Mouse (Mus musculus) heart, embryonic 16.5 days (tissue): ENCODE results near the gene Snd1. TPM values are rescaled to one million over a fixed set of nuclear protein-coding genes. Genes with fewer than 3 reads are reported as not detected.

Experiments
- ATAC-seq: fragments of 200-750 bp; cut with Nextera tagmentation; replicated peaks from 2 replicates; pipeline ENCODE4 v1.8.0; 2017; ENCODE audit warnings: moderate number of reproducible peaks; ENCODE audit not compliant: insufficient read depth, low FRiP score; ENCODE audit errors: extremely low read depth
- H3K27ac ChIP-seq: fragments of 300-500 bp; sonication (generic); 2 replicates; pipeline ENCODE4 v1.5.1; 2014; ENCODE audit warnings: mild to moderate bottlenecking, low read length, control low read depth, moderate library complexity
- H3K27me3 ChIP-seq: fragments of 300-500 bp; sonication (generic); 2 replicates; pipeline ENCODE4 v1.6.1; 2014; ENCODE audit warnings: low read length, mixed read lengths; ENCODE audit not compliant: control insufficient read depth, insufficient read depth
- H3K36me3 ChIP-seq: fragments of 300-500 bp; sonication (generic); 2 replicates; pipeline ENCODE4 v1.6.1; 2014; ENCODE audit not compliant: control insufficient read depth, insufficient read depth
- H3K4me1 ChIP-seq: fragments of 300-500 bp; sonication (generic); 2 replicates; pipeline ENCODE4 v1.6.1; 2014; ENCODE audit warnings: low read length, mixed read lengths; ENCODE audit not compliant: control insufficient read depth, insufficient read depth
- H3K4me2 ChIP-seq: fragments of 300-500 bp; sonication (generic); 2 replicates; pipeline ENCODE4 v1.6.1; 2014; ENCODE audit warnings: low read depth, mild to moderate bottlenecking, control low read depth, low read length
- H3K4me3 ChIP-seq: fragments of 300-500 bp; sonication (generic); 2 replicates; pipeline ENCODE4 v1.5.1; 2014; ENCODE audit warnings: mild to moderate bottlenecking, control low read depth, low read length
- H3K9ac ChIP-seq: fragments of 300-500 bp; sonication (generic); 2 replicates; pipeline ENCODE4 v1.6.1; 2014; ENCODE audit warnings: low read length, control low read depth
- H3K9me3 ChIP-seq: fragments of 300-500 bp; sonication (generic); replicated peaks from 2 replicates; pipeline ENCODE4 v1.6.1; 2016; ENCODE audit warnings: low read length; ENCODE audit not compliant: control insufficient read depth
- WGBS: fragments of 180-500 bp; shearing (Covaris S2); extraction: QIAGEN DNeasy Blood & Tissue Kit; methylation state at CpG from one replicate; pipeline ENCODE4 v1.1.7; 2014; 5-methylcytosine and 5-hydroxymethylcytosine counted together
- polyA plus RNA-seq: library from polyadenylated mRNA; unstranded; fragments of >200 nt; fragmentation: Nextera tagmentation; extraction: Ambion mirVana; gene quantifications from 2 replicates; pipeline ENCODE4 v1.2.1, GENCODE M21; 2015

Gene Snd1
- polyA plus RNA-seq, 1 experiment from 2014 or later, result 81.8 TPM

GRCm38 (mm10) chr6:28491198-28491597 lies 16.3 kb downstream of the Snd1 start:
- H3K4me2 ChIP-seq, result no peak overlapping the region
- no peak for ATAC-seq
- H3K4me1 ChIP-seq, result peaks cover 21% of the 10 kb centered on the region
- no peak overlapping the region for H3K27ac ChIP-seq
- no peak overlapping the region for H3K4me3 ChIP-seq
- peaks cover 15% of the 10 kb centered on the region; the same call in 1 of the 2 replicates for H3K36me3 ChIP-seq
- H3K9ac ChIP-seq, result no peak overlapping the region
- H3K27me3 ChIP-seq, result no peaks in the 10 kb centered on the region
- H3K9me3 ChIP-seq, result no peaks in the 10 kb centered on the region

GRCm38 (mm10) chr6:28497837-28498236 lies 22.9 kb downstream of the Snd1 start:
- Histone ChIP-seq H3K4me2 (no peak overlapping the region), H3K9me3 (no peaks in the 10 kb centered on the region), H3K27me3 (no peaks in the 10 kb centered on the region), H3K27ac (no peak overlapping the region), H3K4me1 (peaks cover 7% of the 10 kb centered on the region; the same call in 1 of the 2 replicates), H3K36me3 (peaks cover 4% of the 10 kb centered on the region; the same call in 1 of the 2 replicates), H3K4me3 (no peak overlapping the region), H3K9ac (no peak overlapping the region)
- ATAC-seq, result no peak; the same call in 1 of the 2 replicates
- 38% methylated on average over 5 of the region's 5 CpGs for WGBS

DNA sequence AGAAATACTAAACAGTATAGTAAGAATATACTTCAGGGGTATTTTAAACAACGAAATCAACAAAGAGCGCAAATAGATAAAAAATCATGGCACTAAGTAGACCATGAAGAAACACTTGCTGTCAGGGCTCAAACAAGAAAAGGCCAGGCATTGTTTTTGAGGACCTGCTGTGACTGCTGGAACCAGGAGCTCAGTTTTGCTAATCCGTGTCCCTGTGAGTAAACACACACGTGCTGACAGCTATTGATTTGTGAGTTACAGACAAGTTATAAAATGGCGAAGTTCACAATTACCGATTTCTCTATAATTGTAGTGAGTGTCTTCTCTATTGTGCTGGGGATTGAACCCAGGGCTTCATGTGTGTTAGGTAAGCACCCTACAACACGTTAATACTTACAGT lies 27.6 kb downstream of the Snd1 start:
- no peak overlapping the region for H3K9ac ChIP-seq
- H3K4me3 ChIP-seq, result no peak overlapping the region
- no peaks in the 10 kb centered on the region for H3K36me3 ChIP-seq
- no peak for ATAC-seq
- H3K4me2 ChIP-seq, result no peak overlapping the region
- no peaks in the 10 kb centered on the region for H3K27me3 ChIP-seq
- no peak overlapping the region for H3K27ac ChIP-seq
- H3K9me3 ChIP-seq, result no peaks in the 10 kb centered on the region
- 86% methylated on average over 7 of the region's 7 CpGs for WGBS
- H3K4me1 ChIP-seq, result 0 out of 2 replicates have a peak, but pooled peaks cover 3% of the 10 kb centered on the region

DNA sequence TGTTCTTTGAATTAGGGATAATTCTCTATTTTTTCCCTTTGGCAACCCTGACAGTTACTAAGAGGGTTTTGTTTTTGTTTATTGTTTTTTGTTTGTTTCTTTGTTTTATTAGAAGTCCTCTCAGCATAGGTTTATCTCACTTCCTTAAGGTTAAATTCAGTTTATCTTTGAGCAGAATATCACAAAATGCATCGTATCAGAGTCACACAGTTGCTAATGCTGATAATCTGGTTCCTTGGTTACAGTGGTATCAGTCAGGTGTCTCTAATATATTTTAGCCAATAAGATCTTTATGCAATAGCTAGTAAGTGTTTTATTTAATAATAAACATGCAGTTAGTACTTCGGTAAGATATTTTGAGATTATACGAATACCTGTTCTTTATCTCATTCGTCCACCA lies 28.2 kb downstream of the Snd1 start:
- no peak overlapping the region for H3K4me3 ChIP-seq
- H3K36me3 ChIP-seq, result no peaks in the 10 kb centered on the region
- no peak for ATAC-seq
- peaks cover under 1% of the 10 kb centered on the region for H3K4me1 ChIP-seq
- no peak overlapping the region for H3K4me2 ChIP-seq
- H3K27ac ChIP-seq, result no peak overlapping the region
- no peak overlapping the region for H3K9ac ChIP-seq
- H3K27me3 ChIP-seq, result no peaks in the 10 kb centered on the region
- 87% methylated on average over 4 of the region's 4 CpGs for WGBS
- no peaks in the 10 kb centered on the region for H3K9me3 ChIP-seq

GRCm38 (mm10) chr6:28504611-28505010 lies 29.7 kb downstream of the Snd1 start:
- Histone ChIP-seq H3K27me3 (no peaks in the 10 kb centered on the region), H3K4me3 (no peak overlapping the region), H3K4me2 (no peak overlapping the region), H3K9ac (no peak overlapping the region), H3K9me3 (no peaks in the 10 kb centered on the region), H3K27ac (no peak overlapping the region), H3K4me1 (peaks cover 7% of the 10 kb centered on the region), H3K36me3 (no peaks in the 10 kb centered on the region)
- 82% methylated on average over 7 of the region's 7 CpGs for WGBS
- ATAC-seq, result no peak

DNA sequence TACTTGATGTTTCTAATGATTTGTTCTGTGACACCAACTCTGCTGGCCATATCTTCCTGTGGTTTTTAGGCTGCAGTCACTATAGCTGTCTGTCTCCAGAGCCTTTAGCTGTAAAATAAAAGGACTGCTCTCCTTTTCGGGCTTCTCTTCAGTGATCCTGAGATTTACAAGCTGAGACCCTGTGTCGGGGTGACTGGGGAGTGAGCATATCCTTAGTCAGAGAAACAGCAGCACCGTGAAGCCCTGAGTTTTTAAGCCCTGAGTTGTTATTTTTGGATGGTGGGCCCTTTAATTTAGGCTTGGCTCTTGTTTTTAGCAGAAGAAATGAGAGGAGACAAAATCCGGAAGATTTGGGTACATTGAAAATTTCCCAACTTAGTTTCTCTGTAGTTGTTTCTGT lies 32.8 kb downstream of the Snd1 start:
- Histone ChIP-seq H3K9ac (no peak overlapping the region), H3K9me3 (no peaks in the 10 kb centered on the region), H3K4me2 (no peak overlapping the region), H3K36me3 (peaks cover 2% of the 10 kb centered on the region), H3K4me1 (peaks cover 7% of the 10 kb centered on the region), H3K27me3 (no peaks in the 10 kb centered on the region), H3K4me3 (no peak overlapping the region), H3K27ac (no peak overlapping the region)
- 67% methylated on average over 4 of the region's 4 CpGs for WGBS
- ATAC-seq, result no peak

- H3K9ac ChIP-seq, result no peak overlapping the region
- no peak overlapping the region for H3K4me2 ChIP-seq
- WGBS, result 90% methylated on average over 3 of the region's 3 CpGs
- H3K27me3 ChIP-seq, result no peaks in the 10 kb centered on the region
- no peaks in the 10 kb centered on the region for H3K9me3 ChIP-seq
- H3K27ac ChIP-seq, result no peak overlapping the region
- no peaks in the 10 kb centered on the region for H3K4me1 ChIP-seq
- H3K4me3 ChIP-seq, result no peak overlapping the region
- H3K36me3 ChIP-seq, result peaks cover 17% of the 10 kb centered on the region
- ATAC-seq, result no peak
Observed at GRCm38 (mm10) chr6:28514195-28514594, 39.3 kb downstream of the Snd1 start.

GRCm38 (mm10) chr6:28514830-28515350 lies 40.0 kb downstream of the Snd1 start:
- Histone ChIP-seq H3K36me3 (peaks cover 17% of the 10 kb centered on the region), H3K4me3 (no peak overlapping the region), H3K27me3 (no peaks in the 10 kb centered on the region), H3K4me2 (no peak overlapping the region), H3K27ac (no peak overlapping the region), H3K4me1 (no peaks in the 10 kb centered on the region), H3K9me3 (no peaks in the 10 kb centered on the region), H3K9ac (no peak overlapping the region)
- ATAC-seq, result no peak
- 86% methylated on average over 4 of the region's 4 CpGs for WGBS

- no peaks in the 10 kb centered on the region for H3K4me1 ChIP-seq
- no peak overlapping the region for H3K4me3 ChIP-seq
- H3K4me2 ChIP-seq, result no peak overlapping the region
- no peak overlapping the region for H3K27ac ChIP-seq
- 80% methylated on average over 2 of the region's 2 CpGs for WGBS
- H3K27me3 ChIP-seq, result no peaks in the 10 kb centered on the region
- no peaks in the 10 kb centered on the region for H3K9me3 ChIP-seq
- H3K36me3 ChIP-seq, result peaks cover 22% of the 10 kb centered on the region
- H3K9ac ChIP-seq, result no peak overlapping the region
- ATAC-seq, result no peak
Observed at GRCm38 (mm10) chr6:28516618-28517017, 41.7 kb downstream of the Snd1 start.
